Mouse (Mus musculus): Measurements from ENCODE around the gene Ppp1r36.

DNA sequence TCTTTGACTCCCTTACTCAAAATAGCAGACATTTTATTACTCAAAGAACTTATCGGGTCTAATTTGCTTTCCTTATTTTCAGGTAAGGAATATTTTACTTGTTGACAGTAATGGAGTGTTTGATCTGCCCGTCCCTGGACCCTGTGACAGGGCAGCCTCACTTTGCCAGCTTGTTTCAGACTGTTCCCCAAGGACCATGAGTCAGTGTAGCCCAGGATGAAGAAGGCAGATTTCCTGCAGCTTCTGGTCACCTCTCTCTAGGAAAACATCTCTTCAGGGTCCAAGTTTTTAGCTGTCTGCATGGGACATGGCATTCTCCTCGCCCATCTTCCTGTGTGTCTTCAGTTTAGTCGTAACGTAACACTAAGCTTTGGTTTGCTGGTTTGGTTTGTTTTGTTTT is 20.1 kb upstream of the Ppp1r36 start:
- TF ChIP-seq CTCF (IDR thresholded peaks at IDR 0.05 in 2 of 3, conservative IDR thresholded peaks at IDR 0.05 in 1 of 3; ENCODE audit: control insufficient read depth in 1 of 3, insufficient read depth in 1 of 3, low read depth in 2 of 3, low read length in 3 of 3, poor library complexity in 1 of 3, severe bottlenecking in 1 of 3): no peak
- TF ChIP-seq CHD2 (IDR thresholded peaks at IDR 0.05; ENCODE audit: low read length): no peak
- TF ChIP-seq HCFC1 (IDR thresholded peaks at IDR 0.05; ENCODE audit: low read depth, low read length): no peak
- no peak for TF ChIP-seq ZKSCAN1 (IDR thresholded peaks at IDR 0.05; ENCODE audit: low read depth, low read length)
- TF ChIP-seq USF1 (IDR thresholded peaks at IDR 0.05; ENCODE audit: low read depth, low read length): no peak
- TF ChIP-seq ETS1 (IDR thresholded peaks at IDR 0.05; ENCODE audit: low read depth, low read length): no peak
- no peak for TF ChIP-seq TBP (IDR thresholded peaks at IDR 0.05; ENCODE audit: low read depth, low read length)

All from MEL (cell line).